Mouse (Mus musculus): ENCODE data around the gene Arhgdig. TPM values are rescaled to one million over a fixed set of nuclear protein-coding genes. Genes with fewer than 3 reads are reported as not detected.

Arhgdig gene
- polyA plus RNA-seq, 1 experiment = not detected

DNA sequence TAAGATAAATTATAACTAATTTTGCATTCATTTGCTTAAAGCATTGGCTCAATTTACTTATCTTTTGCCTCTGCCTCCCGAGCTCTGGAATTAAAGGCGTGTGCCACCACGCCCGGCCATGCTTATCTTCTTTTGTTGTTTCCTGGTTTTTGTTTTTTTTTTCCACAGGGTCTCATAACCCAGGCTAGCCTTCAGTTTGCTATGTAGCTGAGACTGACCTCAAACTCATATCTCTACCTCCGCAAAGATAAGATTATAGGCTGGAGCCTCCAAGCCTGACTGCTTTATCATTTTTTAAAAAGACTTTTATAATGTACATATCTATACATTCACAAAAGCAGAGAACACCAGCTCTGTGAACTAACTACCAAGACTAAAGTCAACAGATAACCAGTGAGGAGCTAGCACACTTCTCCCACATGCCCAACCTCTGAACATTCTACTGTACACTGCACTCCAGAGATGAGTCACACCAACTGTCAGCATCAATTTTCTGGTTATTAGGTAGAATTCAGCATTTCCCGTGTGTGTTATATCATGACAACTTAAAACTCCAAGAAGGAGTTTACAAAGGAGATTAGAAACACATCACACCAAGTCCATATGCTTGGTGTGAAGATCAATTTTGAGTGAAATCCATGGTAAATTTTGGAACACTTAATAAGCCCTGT, 32.7 kb upstream of the Arhgdig start:
- peaks cover 11% of the 10 kb centered on the region for H3K4me1 ChIP-seq (ENCODE audit: control insufficient read depth, insufficient read depth, low read length)
- no peak overlapping the region for H3K4me3 ChIP-seq (ENCODE audit: insufficient read depth, low read depth, low read length)
- 80% methylated on average over 6 of the region's 6 CpGs for WGBS
- TF ChIP-seq CTCF (IDR thresholded peaks at IDR 0.05; ENCODE audit: insufficient read depth, low read depth, low read length) = no peak
- TF ChIP-seq POLR2A (IDR thresholded peaks at IDR 0.05; ENCODE audit: insufficient read depth, low read depth, low read length) = no peak
- no peak overlapping the region for H3K27ac ChIP-seq (ENCODE audit: insufficient read depth, low read depth, low read length)

DNA sequence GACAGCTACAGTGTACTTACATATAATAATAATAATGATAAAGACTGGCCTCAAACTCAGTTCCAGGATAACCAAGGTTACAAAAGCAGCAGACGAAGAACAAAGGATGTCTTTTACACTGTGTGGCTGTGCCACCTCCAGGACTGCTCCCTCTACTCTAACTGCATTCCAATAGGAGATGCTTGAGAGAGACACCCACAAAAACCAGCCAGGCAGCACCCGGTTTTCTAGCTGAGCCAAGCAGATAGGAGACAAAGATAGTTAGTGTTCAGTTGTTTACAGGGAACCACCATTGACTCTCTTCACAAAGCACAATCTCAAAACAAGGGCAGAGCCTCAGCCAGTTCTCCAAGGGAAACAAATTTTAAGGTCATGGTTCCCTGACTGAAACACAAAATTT, 32.0 kb upstream of the Arhgdig start:
- Histone ChIP-seq H3K27ac (ENCODE audit: insufficient read depth, low read depth, low read length) (no peak overlapping the region), H3K4me1 (ENCODE audit: control insufficient read depth, insufficient read depth, low read length) (peaks cover 15% of the 10 kb centered on the region), H3K4me3 (ENCODE audit: insufficient read depth, low read depth, low read length) (no peak overlapping the region)
- WGBS = 39% methylated on average over 2 of the region's 2 CpGs
- TF ChIP-seq CTCF (IDR thresholded peaks at IDR 0.05; ENCODE audit: insufficient read depth, low read depth, low read length) = no peak
- TF ChIP-seq POLR2A (IDR thresholded peaks at IDR 0.05; ENCODE audit: insufficient read depth, low read depth, low read length) = no peak

DNA sequence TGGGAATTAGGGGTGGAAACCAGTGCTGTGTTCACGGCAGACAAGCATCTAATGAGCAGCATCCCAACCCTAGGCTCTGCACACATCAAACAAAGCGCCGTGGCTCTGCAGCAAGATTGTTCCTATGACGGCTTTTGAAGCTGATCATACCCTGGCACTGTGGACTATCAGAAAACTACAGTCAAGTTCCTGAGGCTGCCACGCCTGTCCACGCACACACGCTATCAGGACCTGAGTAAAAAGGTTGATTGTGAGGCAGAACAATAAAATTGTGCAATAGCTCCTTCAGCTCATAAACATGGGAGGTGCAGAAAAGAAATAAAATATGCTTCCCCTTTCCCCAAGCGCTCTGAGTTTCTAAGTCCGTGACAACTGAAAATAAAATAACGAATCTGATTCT, 30.1 kb upstream of the Arhgdig start:
- Histone ChIP-seq H3K4me3 (ENCODE audit: insufficient read depth, low read depth, low read length) (no peak overlapping the region), H3K4me1 (ENCODE audit: control insufficient read depth, insufficient read depth, low read length) (peaks cover 11% of the 10 kb centered on the region), H3K27ac (ENCODE audit: insufficient read depth, low read depth, low read length) (no peak overlapping the region)
- TF ChIP-seq POLR2A (IDR thresholded peaks at IDR 0.05; ENCODE audit: insufficient read depth, low read depth, low read length) (no peak), CTCF (IDR thresholded peaks at IDR 0.05; ENCODE audit: insufficient read depth, low read depth, low read length) (no peak)
- 89% methylated on average over 10 of the region's 10 CpGs for WGBS

DNA sequence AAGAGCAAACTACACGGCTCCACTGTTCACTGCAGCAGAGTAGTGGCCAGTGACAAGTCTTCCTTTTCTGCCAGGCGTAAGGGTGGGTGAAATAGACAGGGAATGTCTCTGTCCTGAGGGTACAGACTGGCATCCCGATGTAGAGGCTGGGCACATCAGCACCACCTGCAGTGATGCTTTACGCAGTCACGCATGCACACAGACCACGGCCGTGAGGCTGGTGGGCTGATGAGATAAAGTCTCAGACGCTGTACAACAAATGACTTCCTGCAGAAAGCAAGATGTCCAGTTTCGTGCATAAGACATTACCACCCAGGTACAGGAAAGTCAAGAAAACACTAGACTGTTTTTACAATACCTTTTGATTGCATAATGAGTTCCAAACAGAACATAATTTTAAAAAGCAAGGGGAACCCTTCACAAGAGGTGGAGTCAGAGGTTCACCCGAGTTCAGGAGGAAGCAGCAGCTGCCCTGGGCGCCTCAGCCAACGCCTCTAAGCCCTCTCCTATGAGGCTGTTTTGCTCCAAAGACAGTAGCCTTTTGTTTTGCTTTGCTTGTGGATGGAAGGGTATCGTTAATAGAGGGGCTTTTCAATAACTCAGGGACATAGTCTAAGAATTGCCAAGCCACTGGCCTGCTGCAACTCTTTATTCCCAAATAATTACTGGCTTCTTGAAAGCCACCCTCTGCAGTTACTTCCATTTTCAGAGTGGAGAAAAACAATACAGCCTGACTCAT, 27.7 kb upstream of the Arhgdig start:
- H3K27ac ChIP-seq (ENCODE audit: insufficient read depth, low read depth, low read length) = peak overlapping the region; percentile 94
- 29% methylated on average over 13 of the region's 13 CpGs for WGBS
- H3K4me3 ChIP-seq (ENCODE audit: insufficient read depth, low read depth, low read length) = no peak overlapping the region
- TF ChIP-seq CTCF (IDR thresholded peaks at IDR 0.05; ENCODE audit: insufficient read depth, low read depth, low read length) (no peak), POLR2A (IDR thresholded peaks at IDR 0.05; ENCODE audit: insufficient read depth, low read depth, low read length) (no peak)
- peaks cover 9% of the 10 kb centered on the region for H3K4me1 ChIP-seq (ENCODE audit: control insufficient read depth, insufficient read depth, low read length)

DNA sequence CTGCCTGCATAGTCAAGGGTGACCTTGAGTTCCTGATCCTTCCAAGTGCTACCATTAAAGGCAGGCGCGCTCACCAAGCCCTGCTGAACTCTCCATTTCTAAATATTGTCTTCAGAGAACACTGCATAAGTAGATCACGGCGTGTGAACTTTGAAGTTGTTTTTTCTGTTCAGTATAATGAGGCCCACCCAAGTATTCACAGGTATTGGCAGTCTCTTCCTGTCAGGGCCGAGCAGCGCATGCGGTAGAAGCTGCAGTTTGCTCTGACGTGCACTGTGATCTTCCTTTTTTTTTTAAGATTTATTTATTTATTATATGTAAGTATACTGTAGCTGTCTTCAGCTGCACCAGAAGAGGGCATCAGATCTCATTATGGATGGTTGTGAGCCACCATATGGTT, 26.8 kb upstream of the Arhgdig start:
- no peak for TF ChIP-seq POLR2A (IDR thresholded peaks at IDR 0.05; ENCODE audit: insufficient read depth, low read depth, low read length)
- TF ChIP-seq CTCF (IDR thresholded peaks at IDR 0.05; ENCODE audit: insufficient read depth, low read depth, low read length) = no peak
- H3K4me3 ChIP-seq (ENCODE audit: insufficient read depth, low read depth, low read length) = no peak overlapping the region
- H3K4me1 ChIP-seq (ENCODE audit: control insufficient read depth, insufficient read depth, low read length) = peaks cover 9% of the 10 kb centered on the region
- peak overlapping the region; percentile 12; the same call in 1 of the 2 replicates for H3K27ac ChIP-seq (ENCODE audit: insufficient read depth, low read depth, low read length)
- 84% methylated on average over 8 of the region's 8 CpGs for WGBS

DNA sequence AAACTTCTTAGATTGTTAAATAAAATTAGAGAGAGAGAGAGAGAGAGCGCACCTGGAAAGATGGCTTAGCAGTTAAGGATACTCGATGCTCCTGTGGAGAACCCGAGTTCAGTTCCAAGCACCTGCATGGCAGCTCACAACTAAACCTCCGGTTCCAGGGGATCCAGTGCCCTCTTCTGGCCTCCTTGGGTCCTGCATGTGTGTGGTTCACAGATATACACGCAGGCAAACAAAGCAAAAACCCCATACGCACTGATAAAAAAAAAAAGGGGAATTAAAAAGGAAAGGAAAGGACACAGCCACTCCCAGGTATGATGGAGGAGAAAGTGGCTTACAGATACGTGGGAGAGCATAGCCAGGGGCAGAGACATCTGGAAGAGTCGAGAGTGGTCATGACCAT, 25.3 kb upstream of the Arhgdig start:
- no peak for TF ChIP-seq POLR2A (IDR thresholded peaks at IDR 0.05; ENCODE audit: insufficient read depth, low read depth, low read length)
- TF ChIP-seq CTCF (IDR thresholded peaks at IDR 0.05; ENCODE audit: insufficient read depth, low read depth, low read length) = 0 out of 2 replicates have a peak, but pooled peaks have one; percentile 17
- Histone ChIP-seq H3K4me1 (ENCODE audit: control insufficient read depth, insufficient read depth, low read length) (peaks cover 9% of the 10 kb centered on the region), H3K4me3 (ENCODE audit: insufficient read depth, low read depth, low read length) (no peak overlapping the region), H3K27ac (ENCODE audit: insufficient read depth, low read depth, low read length) (no peak overlapping the region)
- 83% methylated on average over 8 of the region's 8 CpGs for WGBS

DNA sequence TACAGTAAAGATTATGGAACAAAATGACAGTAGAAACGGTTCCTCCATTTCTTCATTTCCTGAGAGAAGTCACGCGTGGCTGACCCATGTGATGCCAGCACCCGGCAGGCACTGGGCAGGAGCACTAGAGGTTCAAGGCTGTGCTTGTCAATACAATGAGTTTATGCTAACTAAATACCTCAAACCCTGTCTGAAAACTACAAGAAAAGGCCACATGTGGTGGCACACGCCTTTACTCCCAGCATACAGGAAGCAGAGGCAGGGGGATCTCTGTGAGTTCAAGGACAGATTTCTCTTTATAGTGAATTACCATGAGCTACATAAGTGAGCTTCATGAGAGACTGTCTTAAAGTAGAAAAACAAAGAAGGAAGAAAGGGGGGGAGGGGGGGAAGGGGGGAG, 23.6 kb upstream of the Arhgdig start:
- H3K27ac ChIP-seq (ENCODE audit: insufficient read depth, low read depth, low read length) = no peak overlapping the region
- TF ChIP-seq POLR2A (IDR thresholded peaks at IDR 0.05; ENCODE audit: insufficient read depth, low read depth, low read length) (no peak), CTCF (IDR thresholded peaks at IDR 0.05; ENCODE audit: insufficient read depth, low read depth, low read length) (no peak)
- H3K4me1 ChIP-seq (ENCODE audit: control insufficient read depth, insufficient read depth, low read length) = peaks cover 6% of the 10 kb centered on the region
- WGBS = 89% methylated on average over 5 of the region's 5 CpGs
- H3K4me3 ChIP-seq (ENCODE audit: insufficient read depth, low read depth, low read length) = no peak overlapping the region

DNA sequence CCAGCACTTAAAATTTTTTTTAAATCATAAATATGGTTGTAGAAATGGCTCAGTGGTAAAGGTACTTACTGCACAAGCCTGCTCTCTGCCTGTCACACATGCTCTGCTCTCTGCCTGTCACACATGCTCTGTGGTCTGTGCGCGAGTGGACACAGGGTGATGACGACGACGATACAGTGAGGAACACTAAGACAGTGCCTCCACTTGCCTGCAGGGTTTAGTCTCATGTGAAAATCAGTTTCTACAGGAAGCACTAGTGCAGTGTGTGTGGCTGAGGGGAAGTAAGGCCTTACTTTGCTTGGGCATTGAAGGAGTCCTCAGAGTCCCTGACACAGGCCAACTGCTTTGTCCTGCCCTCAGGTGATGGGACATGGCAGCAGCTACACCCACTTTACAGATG, 22.2 kb upstream of the Arhgdig start:
- H3K27ac ChIP-seq (ENCODE audit: insufficient read depth, low read depth, low read length) = no peak overlapping the region
- WGBS = 95% methylated on average over 5 of the region's 5 CpGs
- no peaks in the 10 kb centered on the region for H3K4me1 ChIP-seq (ENCODE audit: control insufficient read depth, insufficient read depth, low read length)
- no peak for TF ChIP-seq POLR2A (IDR thresholded peaks at IDR 0.05; ENCODE audit: insufficient read depth, low read depth, low read length)
- TF ChIP-seq CTCF (IDR thresholded peaks at IDR 0.05; ENCODE audit: insufficient read depth, low read depth, low read length) = no peak
- H3K4me3 ChIP-seq (ENCODE audit: insufficient read depth, low read depth, low read length) = no peak overlapping the region

DNA sequence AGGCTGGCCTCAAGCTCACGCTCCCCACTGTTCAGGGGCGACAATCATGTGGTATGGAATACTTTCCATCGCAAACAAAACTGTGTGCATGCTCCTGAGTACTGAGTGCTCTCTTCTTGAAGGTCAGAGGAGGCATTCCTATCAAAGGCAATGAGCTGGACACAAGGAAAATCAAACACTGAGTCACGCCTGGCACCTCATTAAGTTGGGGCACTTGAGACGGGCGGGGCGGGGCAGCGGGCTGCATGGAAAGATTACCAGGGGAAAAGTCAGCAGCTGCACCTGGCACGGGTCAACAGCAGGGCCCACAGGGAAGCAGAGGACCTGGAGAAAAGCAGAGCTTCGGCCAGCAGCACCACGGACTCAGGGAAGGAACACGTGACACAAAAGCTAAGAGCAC, 17.6 kb upstream of the Arhgdig start:
- TF ChIP-seq POLR2A (IDR thresholded peaks at IDR 0.05; ENCODE audit: insufficient read depth, low read depth, low read length) = no peak
- TF ChIP-seq CTCF (IDR thresholded peaks at IDR 0.05; ENCODE audit: insufficient read depth, low read depth, low read length) = no peak
- 85% methylated on average over 12 of the region's 12 CpGs for WGBS
- Histone ChIP-seq H3K27ac (ENCODE audit: insufficient read depth, low read depth, low read length) (no peak overlapping the region), H3K4me1 (ENCODE audit: control insufficient read depth, insufficient read depth, low read length) (no peaks in the 10 kb centered on the region), H3K4me3 (ENCODE audit: insufficient read depth, low read depth, low read length) (no peak overlapping the region)
